Mouse (Mus musculus) kidney, embryonic 14.5 days (tissue): ENCODE data around the gene Nup62. TPM values are rescaled to one million over a fixed set of nuclear protein-coding genes. Genes with fewer than 3 reads are reported as not detected.

Experiments
- ATAC-seq: fragments of 200-750 bp; cut with Nextera tagmentation; 2 replicates; pipeline ENCODE4 v1.8.0; 2017; ENCODE audit warnings: moderate number of reproducible peaks, mild to moderate bottlenecking, moderate TSS enrichment, moderate library complexity; ENCODE audit not compliant: low FRiP score, low TSS enrichment
- H3K27ac ChIP-seq: fragments of 300-500 bp; sonication (generic); 2 replicates; pipeline ENCODE4 v1.5.1; 2014; ENCODE audit warnings: low read depth, mild to moderate bottlenecking, low read length, moderate library complexity, mixed read lengths
- H3K27me3 ChIP-seq: fragments of 300-500 bp; sonication (generic); 2 replicates; pipeline ENCODE4 v1.6.1; 2014; ENCODE audit warnings: mild to moderate bottlenecking, low read length; ENCODE audit not compliant: control insufficient read depth, insufficient read depth
- H3K36me3 ChIP-seq: fragments of 300-500 bp; sonication (generic); 2 replicates; pipeline ENCODE4 v1.6.1; 2014; ENCODE audit warnings: low read length, mixed read lengths; ENCODE audit not compliant: control insufficient read depth, insufficient read depth
- H3K4me1 ChIP-seq: fragments of 300-500 bp; sonication (generic); 2 replicates; pipeline ENCODE4 v1.6.1; 2014; ENCODE audit warnings: low read length, mixed read lengths; ENCODE audit not compliant: control insufficient read depth, insufficient read depth
- H3K4me2 ChIP-seq: fragments of 300-500 bp; sonication (generic); replicated peaks from 2 replicates; pipeline ENCODE4 v1.6.1; 2014; ENCODE audit warnings: low read depth, mild to moderate bottlenecking, low read length
- H3K4me3 ChIP-seq: fragments of 300-500 bp; sonication (generic); 2 replicates; pipeline ENCODE4 v1.5.1; 2014; ENCODE audit warnings: mild to moderate bottlenecking, low read length
- H3K9ac ChIP-seq: fragments of 300-500 bp; sonication (generic); 2 replicates; pipeline ENCODE4 v1.6.1; 2014; ENCODE audit warnings: low read depth, mild to moderate bottlenecking, low read length, moderate library complexity
- H3K9me3 ChIP-seq: fragments of 300-500 bp; sonication (generic); 2 replicates; pipeline ENCODE4 v1.6.1; 2016; ENCODE audit warnings: low read length; ENCODE audit not compliant: control insufficient read depth
- WGBS: fragments of 180-500 bp; shearing (Covaris S2); extraction: QIAGEN DNeasy Blood & Tissue Kit; methylation state at CpG from one replicate; pipeline ENCODE4 v1.1.7; 2014; 5-methylcytosine and 5-hydroxymethylcytosine counted together
- polyA plus RNA-seq: library from polyadenylated mRNA; unstranded; fragments of >200 nt; fragmentation: Nextera tagmentation; extraction: Ambion mirVana; gene quantifications from 2 replicates; pipeline ENCODE4 v1.2.1, GENCODE M21; 2014

Nup62 gene
- polyA plus RNA-seq, 1 experiment from 2014 or later, result 59.5 TPM

- H3K4me2 ChIP-seq, result no peak overlapping the region
- 0 out of 2 replicates have a peak, but pooled peaks cover 4% of the 10 kb centered on the region for H3K27me3 ChIP-seq
- H3K4me1 ChIP-seq, result peaks cover 16% of the 10 kb centered on the region; the same call in 1 of the 2 replicates
- 75% methylated on average over 9 of the region's 9 CpGs for WGBS
- no peak overlapping the region for H3K9ac ChIP-seq
- no peaks in the 10 kb centered on the region for H3K9me3 ChIP-seq
- H3K36me3 ChIP-seq, result peaks cover 12% of the 10 kb centered on the region
- no peak overlapping the region for H3K4me3 ChIP-seq
- ATAC-seq, result no peak
- no peak overlapping the region for H3K27ac ChIP-seq
These were observed 20.6 kb downstream of the Nup62 start for GRCm38 (mm10) chr7:44836423-44837053.

DNA sequence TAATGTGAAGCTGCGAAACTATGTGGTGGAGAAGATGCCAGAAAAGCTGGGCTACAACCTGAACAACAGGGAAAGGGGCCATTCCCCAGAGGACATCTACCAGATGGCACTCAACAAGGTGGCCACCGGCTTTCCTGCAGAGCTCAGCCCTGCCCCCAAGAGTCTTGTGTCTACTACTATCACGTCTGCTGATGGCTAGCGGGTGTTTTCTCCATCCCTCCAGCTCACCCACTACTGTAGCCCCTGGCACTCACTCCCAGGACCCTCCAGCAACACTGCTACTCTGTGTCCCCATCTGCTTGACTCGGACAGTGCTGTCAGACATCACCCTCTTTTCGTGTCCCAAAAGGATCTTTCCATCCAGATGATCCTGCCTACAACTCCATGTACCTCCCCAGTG is 22.2 kb downstream of the Nup62 start:
- WGBS, result 90% methylated on average over 6 of the region's 6 CpGs
- H3K4me1 ChIP-seq, result peaks cover 16% of the 10 kb centered on the region; the same call in 1 of the 2 replicates
- no peak overlapping the region for H3K4me2 ChIP-seq
- 0 out of 2 replicates have a peak, but pooled peaks cover 4% of the 10 kb centered on the region for H3K27me3 ChIP-seq
- H3K36me3 ChIP-seq, result peaks cover 21% of the 10 kb centered on the region
- no peak overlapping the region for H3K27ac ChIP-seq
- ATAC-seq, result no peak
- H3K4me3 ChIP-seq, result no peak overlapping the region
- no peaks in the 10 kb centered on the region for H3K9me3 ChIP-seq
- H3K9ac ChIP-seq, result no peak overlapping the region

- WGBS, result 22% methylated on average over 11 of the region's 11 CpGs
- ATAC-seq, result no peak
- Histone ChIP-seq H3K27me3 (0 out of 2 replicates have a peak, but pooled peaks cover 4% of the 10 kb centered on the region), H3K4me3 (peak overlapping the region; percentile 26; the same call in 1 of the 2 replicates), H3K9ac (peak overlapping the region; percentile 46; the same call in 1 of the 2 replicates), H3K27ac (no peak overlapping the region), H3K4me1 (peaks cover 16% of the 10 kb centered on the region; the same call in 1 of the 2 replicates), H3K9me3 (no peaks in the 10 kb centered on the region), H3K4me2 (peak overlapping the region; percentile 50), H3K36me3 (peaks cover 31% of the 10 kb centered on the region)
These were observed 23.2 kb downstream of the Nup62 start for GRCm38 (mm10) chr7:44839171-44839490.

DNA sequence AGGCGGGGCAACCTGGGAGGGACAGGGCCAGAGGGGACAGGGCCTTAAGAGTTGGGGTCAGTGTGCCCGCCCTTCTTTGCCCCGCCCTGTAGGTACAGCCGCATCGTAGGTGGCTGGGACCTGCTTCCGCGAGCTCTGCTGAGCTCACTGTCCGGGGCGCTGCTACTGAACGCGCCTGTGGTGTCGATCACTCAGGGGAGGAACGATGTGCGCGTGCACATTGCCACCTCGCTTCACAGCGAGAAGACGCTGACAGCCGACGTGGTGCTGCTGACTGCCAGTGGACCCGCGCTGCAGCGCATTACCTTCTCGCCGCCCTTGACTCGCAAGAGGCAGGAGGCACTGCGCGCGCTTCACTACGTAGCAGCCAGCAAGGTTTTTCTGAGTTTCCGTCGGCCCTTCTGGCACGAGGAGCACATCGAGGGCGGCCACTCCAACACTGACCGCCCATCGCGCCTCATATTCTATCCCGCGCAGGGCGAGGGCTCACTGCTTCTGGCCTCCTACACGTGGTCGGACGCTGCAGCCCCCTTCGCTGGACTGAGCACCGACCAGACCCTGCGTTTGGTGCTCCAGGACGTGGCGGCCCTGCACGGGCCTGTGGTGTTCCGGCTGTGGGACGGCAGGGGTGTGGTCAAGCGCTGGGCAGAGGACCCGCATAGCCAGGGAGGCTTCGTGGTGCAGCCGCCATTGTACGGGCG is 23.8 kb downstream of the Nup62 start:
- no peaks in the 10 kb centered on the region for H3K9me3 ChIP-seq
- H3K4me2 ChIP-seq, result peak overlapping the region; percentile 50
- peaks cover 36% of the 10 kb centered on the region for H3K36me3 ChIP-seq
- WGBS, result 2% methylated on average over 58 of the region's 58 CpGs
- peak; percentile 62 for ATAC-seq
- H3K4me3 ChIP-seq, result peak overlapping the region; percentile 26
- H3K9ac ChIP-seq, result peak overlapping the region; percentile 46; the same call in 1 of the 2 replicates
- peaks cover 16% of the 10 kb centered on the region; the same call in 1 of the 2 replicates for H3K4me1 ChIP-seq
- H3K27ac ChIP-seq, result no peak overlapping the region
- H3K27me3 ChIP-seq, result 0 out of 2 replicates have a peak, but pooled peaks cover 4% of the 10 kb centered on the region

GRCm38 (mm10) chr7:44840426-44840825 is 24.5 kb downstream of the Nup62 start:
- Histone ChIP-seq H3K36me3 (peaks cover 44% of the 10 kb centered on the region), H3K9me3 (no peaks in the 10 kb centered on the region), H3K27me3 (0 out of 2 replicates have a peak, but pooled peaks cover 4% of the 10 kb centered on the region), H3K4me1 (peaks cover 16% of the 10 kb centered on the region; the same call in 1 of the 2 replicates), H3K27ac (no peak overlapping the region), H3K4me3 (no peak overlapping the region), H3K4me2 (peak overlapping the region; percentile 50; the same call in 1 of the 2 replicates), H3K9ac (no peak overlapping the region)
- WGBS, result 58% methylated on average over 14 of the region's 14 CpGs
- no peak for ATAC-seq

- no peak overlapping the region for H3K27ac ChIP-seq
- no peak for ATAC-seq
- H3K36me3 ChIP-seq, result peaks cover 58% of the 10 kb centered on the region
- no peak overlapping the region for H3K4me3 ChIP-seq
- H3K27me3 ChIP-seq, result 0 out of 2 replicates have a peak, but pooled peaks cover 4% of the 10 kb centered on the region
- H3K4me2 ChIP-seq, result no peak overlapping the region
- H3K4me1 ChIP-seq, result peaks cover 10% of the 10 kb centered on the region; the same call in 1 of the 2 replicates
- no peaks in the 10 kb centered on the region for H3K9me3 ChIP-seq
- 94% methylated on average over 8 of the region's 8 CpGs for WGBS
- no peak overlapping the region for H3K9ac ChIP-seq
These were observed 26.1 kb downstream of the Nup62 start for GRCm38 (mm10) chr7:44841825-44842463.

- no peak overlapping the region for H3K27ac ChIP-seq
- no peak overlapping the region for H3K4me2 ChIP-seq
- WGBS, result 93% methylated on average over 10 of the region's 10 CpGs
- ATAC-seq, result no peak
- no peak overlapping the region for H3K4me3 ChIP-seq
- H3K27me3 ChIP-seq, result 0 out of 2 replicates have a peak, but pooled peaks cover 4% of the 10 kb centered on the region
- H3K36me3 ChIP-seq, result peaks cover 58% of the 10 kb centered on the region
- H3K4me1 ChIP-seq, result peaks cover 4% of the 10 kb centered on the region; the same call in 1 of the 2 replicates
- no peaks in the 10 kb centered on the region for H3K9me3 ChIP-seq
- H3K9ac ChIP-seq, result no peak overlapping the region
These were observed 29.1 kb downstream of the Nup62 start for GRCm38 (mm10) chr7:44845006-44845405.

GRCm38 (mm10) chr7:44846804-44847203 is 30.9 kb downstream of the Nup62 start:
- Histone ChIP-seq H3K27ac (no peak overlapping the region), H3K36me3 (peaks cover 53% of the 10 kb centered on the region), H3K4me2 (no peak overlapping the region), H3K9ac (no peak overlapping the region), H3K4me3 (no peak overlapping the region), H3K27me3 (no peaks in the 10 kb centered on the region), H3K4me1 (peaks cover 10% of the 10 kb centered on the region), H3K9me3 (no peaks in the 10 kb centered on the region)
- WGBS, result 89% methylated on average over 7 of the region's 7 CpGs
- ATAC-seq, result no peak
